Mouse (Mus musculus): Measurements from ENCODE around the gene Smarcc1.

Smarcc1 gene

GRCm38 (mm10) chr9:110284075-110284697, 166.7 kb downstream of the Smarcc1 start:
- no peak for DNase-seq (ENCODE audit: low spot score in 2 of 2)

GRCm38 (mm10) chr9:110287321-110287924, 169.9 kb downstream of the Smarcc1 start:
- no peak for DNase-seq (ENCODE audit: low spot score in 2 of 2)

All from spleen, postnatal 14 days (tissue).